Mouse (Mus musculus): ENCODE data around the gene Gm14190.
"Not testable (repeated sequence)": the region's sequence is repeated elsewhere in the genome, so short reads cannot be mapped to it uniquely, and the experiment has no call there.

Gene Gm14190

GRCm38 (mm10) chr11:99690463-99690862 is at the start of gene Gm14190:
Gene Gm14190 (minus strand): TSS chr11:99690740.
- no peak for DNase-seq (ENCODE audit: low spot score in 2 of 2)

- DNase-seq (ENCODE audit: low spot score in 2 of 2) = no peak
These were observed 43.6 kb upstream of the Gm14190 start, which contains the start of gene Gm14180 for GRCm38 (mm10) chr11:99734190-99734589. Gene Gm14180 (minus strand): TSS chr11:99734290.

- no peak for DNase-seq (ENCODE audit: low spot score in 2 of 2)
These were observed 33.5 kb upstream of the Gm14190 start for GRCm38 (mm10) chr11:99724061-99724460.

- DNase-seq (ENCODE audit: low spot score in 2 of 2) = no peak
These were observed 28.2 kb upstream of the Gm14190 start for GRCm38 (mm10) chr11:99718759-99719158.

- not testable (repeated sequence) for DNase-seq (ENCODE audit: low spot score in 2 of 2)
These were observed 5.3 kb downstream of the Gm14190 start for GRCm38 (mm10) chr11:99685235-99685634.

- no peak for DNase-seq (ENCODE audit: low spot score in 2 of 2)
These were observed 7.1 kb downstream of the Gm14190 start for GRCm38 (mm10) chr11:99683481-99683880.

GRCm38 (mm10) chr11:99665860-99666259 is 24.7 kb downstream of the Gm14190 start, which contains the start of gene Krtap4-6:
Gene Krtap4-6 (minus strand): TSS chr11:99665960.
- no peak for DNase-seq (ENCODE audit: low spot score in 2 of 2)

GRCm38 (mm10) chr11:99662802-99663201 is 27.7 kb downstream of the Gm14190 start:
- no peak for DNase-seq (ENCODE audit: low spot score in 2 of 2)

GRCm38 (mm10) chr11:99659256-99659655 is 31.3 kb downstream of the Gm14190 start:
- DNase-seq (ENCODE audit: low spot score in 2 of 2) = no peak

- not testable (repeated sequence) for DNase-seq (ENCODE audit: low spot score in 2 of 2)
These were observed 32.0 kb downstream of the Gm14190 start, which contains the start of gene Gm11563 for GRCm38 (mm10) chr11:99658467-99659010. Gene Gm11563 (minus strand): TSS chr11:99658960.

- DNase-seq (ENCODE audit: low spot score in 2 of 2) = no peak
These were observed 33.5 kb downstream of the Gm14190 start for GRCm38 (mm10) chr11:99657051-99657450.

GRCm38 (mm10) chr11:99650136-99650535 is 40.4 kb downstream of the Gm14190 start, which contains the start of gene Gm11555:
Gene Gm11555 (minus strand): TSS chr11:99650236.
- no peak for DNase-seq (ENCODE audit: low spot score in 2 of 2)

- no peak for DNase-seq (ENCODE audit: low spot score in 2 of 2)
These were observed 44.1 kb downstream of the Gm14190 start for GRCm38 (mm10) chr11:99646444-99646843.

GRCm38 (mm10) chr11:99644351-99644750 is 46.2 kb downstream of the Gm14190 start:
- no peak for DNase-seq (ENCODE audit: low spot score in 2 of 2)

- DNase-seq (ENCODE audit: low spot score in 2 of 2) = not testable (repeated sequence)
These were observed 46.9 kb downstream of the Gm14190 start, which contains the start of gene Krtap4-7 for GRCm38 (mm10) chr11:99643635-99644139. Gene Krtap4-7 (minus strand): TSS chr11:99644089.

GRCm38 (mm10) chr11:99640926-99641325 is 49.6 kb downstream of the Gm14190 start:
- DNase-seq (ENCODE audit: low spot score in 2 of 2) = no peak

Measured in frontal cortex, postnatal 14 days (tissue).